Mouse (Mus musculus) spleen, adult 2 months (tissue): ENCODE data around the gene Hdhd5. TPM values are rescaled to one million over a fixed set of nuclear protein-coding genes. Genes with fewer than 3 reads are reported as not detected.
A peak's percentile ranks its signal among the peaks of the same experiment; 100 is the strongest.

Experiments
- DNase-seq, 2 experiments: peaks; one replicate each; pipeline versions ENCODE4 v3.0.0 to v3.0.0-alpha.2; 2012 to 2021; ENCODE audit warnings: low spot score in 2 of 2, low read depth in 1 of 2
- H3K27ac ChIP-seq: fragments of 200-500 bp; 2 replicates; pipeline ENCODE4 v1.5.1; 2012; ENCODE audit warnings: low read length, inconsistent platforms; ENCODE audit not compliant: insufficient read depth
- H3K27me3 ChIP-seq: fragments of 200-500 bp; 2 replicates; pipeline ENCODE4 v1.6.1; 2012; ENCODE audit warnings: mild to moderate bottlenecking, moderate library complexity, low read length, inconsistent platforms; ENCODE audit not compliant: control insufficient read depth, insufficient read depth
- H3K36me3 ChIP-seq: fragments of 200-500 bp; 2 replicates; pipeline ENCODE4 v1.6.1; 2012; ENCODE audit warnings: mild to moderate bottlenecking, low read length, inconsistent platforms; ENCODE audit not compliant: control insufficient read depth, insufficient read depth
- H3K4me1 ChIP-seq: fragments of 200-500 bp; 2 replicates; pipeline ENCODE4 v1.6.1; 2011; ENCODE audit warnings: inconsistent platforms; ENCODE audit not compliant: control insufficient read depth, insufficient read depth, insufficient read length
- H3K4me3 ChIP-seq: fragments of 200-500 bp; 2 replicates; pipeline ENCODE4 v1.5.1; 2011; ENCODE audit warnings: mild to moderate bottlenecking, inconsistent platforms; ENCODE audit not compliant: insufficient read depth, insufficient read length; ENCODE audit errors: extremely low read depth
- CTCF ChIP-seq: fragments of 200-500 bp; IDR thresholded peaks from 2 replicates; pipeline ENCODE4 v1.5.1; 2011; ENCODE audit warnings: mild to moderate bottlenecking, inconsistent platforms; ENCODE audit not compliant: insufficient read depth, insufficient read length, insufficient replicate concordance; ENCODE audit errors: extremely low read depth
- POLR2A ChIP-seq: fragments of 200-500 bp; IDR thresholded peaks from 2 replicates; pipeline ENCODE4 v1.6.1; 2011; ENCODE audit warnings: low read depth, low read length, inconsistent platforms
- WGBS: fragments of 180-500 bp; shearing (Covaris S2); methylation state at CpG from one replicate; pipeline ENCODE4 v1.1.7; 2018; 5-methylcytosine and 5-hydroxymethylcytosine counted together
- polyA plus RNA-seq: library from polyadenylated mRNA; depleted of rRNA; stranded (reverse); fragments of >200 nt; gene quantifications from 2 replicates; pipeline ENCODE4 v1.2.3, GENCODE M21; 2012

Gene Hdhd5
- polyA plus RNA-seq, 1 experiment: 25.2 TPM

DNA sequence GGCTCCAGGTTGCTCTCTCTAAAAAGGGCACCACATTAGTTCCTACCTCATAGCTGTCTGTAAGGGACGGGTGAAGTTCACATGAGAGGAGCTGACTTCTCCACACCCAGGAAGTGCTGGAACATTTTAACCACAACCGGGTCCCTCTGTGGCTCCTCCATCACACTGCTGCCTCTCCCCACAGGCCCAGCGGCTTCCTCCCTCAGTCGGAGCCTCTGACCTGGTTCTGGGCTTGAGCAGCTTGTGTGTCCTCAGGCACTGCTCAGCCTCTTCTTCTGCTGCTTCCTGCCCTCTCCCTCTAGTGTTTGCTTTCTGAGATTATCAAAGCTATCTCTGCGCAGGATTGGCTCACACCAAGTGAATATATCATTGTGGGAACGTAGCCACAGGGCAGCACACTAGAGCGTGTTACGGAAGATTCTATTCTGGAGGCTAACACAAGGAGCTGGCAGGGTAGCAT lies 45.0 kb downstream of the Hdhd5 start:
- no peak overlapping the region for H3K4me3 ChIP-seq
- 13% methylated on average over 8 of the region's 8 CpGs for WGBS
- H3K36me3 ChIP-seq: peaks cover 20% of the 10 kb centered on the region
- TF ChIP-seq CTCF (no peak), POLR2A (no peak)
- H3K27ac ChIP-seq: 0 out of 2 replicates have a peak overlapping the region, but pooled peaks have one; percentile 38
- DNase-seq: peak in 1 of 2 experiments; percentile 45
- H3K4me1 ChIP-seq: peaks cover 22% of the 10 kb centered on the region; the same call in 1 of the 2 replicates
- H3K27me3 ChIP-seq: no peaks in the 10 kb centered on the region

DNA sequence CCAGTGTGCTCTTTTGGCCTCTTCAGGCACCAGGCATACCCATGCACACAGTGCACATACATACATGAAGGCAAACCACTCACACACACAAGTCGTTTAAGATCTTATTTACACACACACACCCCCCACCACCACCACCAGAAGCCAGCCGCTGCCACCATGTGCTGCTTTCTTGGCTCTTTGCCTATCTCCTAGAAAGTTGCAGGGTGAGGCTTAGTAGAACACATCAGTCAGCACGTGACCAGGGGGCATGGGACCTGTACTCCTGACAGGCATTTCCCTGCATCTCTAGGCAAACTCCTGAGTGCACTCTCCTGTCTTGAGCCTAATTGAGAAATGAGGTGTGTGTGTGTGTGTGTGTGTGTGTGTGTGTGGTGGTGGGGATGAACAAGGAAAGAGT lies 46.1 kb downstream of the Hdhd5 start:
- no peak for DNase-seq
- Histone ChIP-seq H3K36me3 (peaks cover 26% of the 10 kb centered on the region), H3K27me3 (no peaks in the 10 kb centered on the region), H3K27ac (no peak overlapping the region), H3K4me3 (no peak overlapping the region), H3K4me1 (peaks cover 22% of the 10 kb centered on the region; the same call in 1 of the 2 replicates)
- 39% methylated on average over 3 of the region's 3 CpGs for WGBS
- no peak for TF ChIP-seq CTCF
- no peak for TF ChIP-seq POLR2A

DNA sequence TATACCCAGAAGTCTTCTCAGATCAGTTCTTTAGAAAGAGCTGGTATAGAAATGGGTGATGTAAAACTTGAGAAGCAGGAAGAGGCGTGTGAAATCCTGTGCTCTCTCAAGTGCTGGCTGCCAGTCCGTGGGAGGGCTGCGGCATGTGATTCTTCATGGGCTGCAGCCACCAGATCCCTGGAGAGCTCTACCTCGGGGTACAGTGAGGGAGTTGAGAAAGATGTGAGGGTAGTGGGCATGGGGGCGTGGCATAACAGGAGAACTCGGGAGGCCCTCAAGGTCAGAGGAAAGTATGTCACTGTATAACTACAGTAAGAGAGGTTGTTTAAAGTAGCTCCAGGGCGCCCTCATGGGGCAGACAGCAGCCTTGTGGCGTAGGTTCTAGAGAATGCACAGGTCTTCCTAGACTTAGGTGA lies 47.9 kb downstream of the Hdhd5 start:
- Histone ChIP-seq H3K4me3 (no peak overlapping the region), H3K36me3 (peaks cover 42% of the 10 kb centered on the region), H3K27me3 (no peaks in the 10 kb centered on the region), H3K27ac (peak overlapping the region; percentile 49; the same call in 1 of the 2 replicates), H3K4me1 (peaks cover 7% of the 10 kb centered on the region; the same call in 1 of the 2 replicates)
- 32% methylated on average over 8 of the region's 8 CpGs for WGBS
- peak in 1 of 2 experiments; percentile 71 for DNase-seq
- no peak for TF ChIP-seq POLR2A
- peak; percentile 63; the same call in 1 of the 2 replicates for TF ChIP-seq CTCF

- 55% methylated on average over 6 of the region's 6 CpGs for WGBS
- no peak for DNase-seq
- Histone ChIP-seq H3K27me3 (no peaks in the 10 kb centered on the region), H3K4me3 (no peak overlapping the region), H3K36me3 (peaks cover 45% of the 10 kb centered on the region), H3K4me1 (peaks cover 5% of the 10 kb centered on the region; the same call in 1 of the 2 replicates), H3K27ac (peak overlapping the region; percentile 49)
- TF ChIP-seq CTCF: no peak
- TF ChIP-seq POLR2A: no peak
These were observed 48.4 kb downstream of the Hdhd5 start for GRCm38 (mm10) chr6:120482756-120483155.

DNA sequence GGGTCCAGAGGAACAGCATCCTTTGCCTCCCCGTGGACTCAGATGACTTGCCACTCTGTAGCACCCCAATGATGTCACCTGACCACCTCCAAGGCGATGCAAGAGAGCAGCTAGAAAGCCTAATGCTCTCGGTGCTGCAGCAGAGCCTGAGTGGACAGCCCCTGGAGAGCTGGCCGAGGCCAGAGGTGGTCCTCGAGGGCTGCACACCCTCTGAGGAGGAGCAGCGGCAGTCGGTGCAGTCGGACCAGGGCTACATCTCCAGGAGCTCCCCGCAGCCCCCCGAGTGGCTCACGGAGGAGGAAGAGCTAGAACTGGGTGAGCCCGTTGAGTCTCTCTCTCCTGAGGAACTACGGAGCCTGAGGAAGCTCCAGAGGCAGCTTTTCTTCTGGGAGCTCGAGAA lies 49.1 kb downstream of the Hdhd5 start:
- peaks cover 5% of the 10 kb centered on the region; the same call in 1 of the 2 replicates for H3K4me1 ChIP-seq
- whole genome bisulfite sequencing: 91% methylated on average over 14 of the region's 14 CpGs
- H3K27me3 ChIP-seq: no peaks in the 10 kb centered on the region
- H3K27ac ChIP-seq: no peak overlapping the region
- H3K36me3 ChIP-seq: peaks cover 47% of the 10 kb centered on the region
- DNase-seq: no peak
- TF ChIP-seq POLR2A (no peak), CTCF (no peak)
- H3K4me3 ChIP-seq: no peak overlapping the region

DNA sequence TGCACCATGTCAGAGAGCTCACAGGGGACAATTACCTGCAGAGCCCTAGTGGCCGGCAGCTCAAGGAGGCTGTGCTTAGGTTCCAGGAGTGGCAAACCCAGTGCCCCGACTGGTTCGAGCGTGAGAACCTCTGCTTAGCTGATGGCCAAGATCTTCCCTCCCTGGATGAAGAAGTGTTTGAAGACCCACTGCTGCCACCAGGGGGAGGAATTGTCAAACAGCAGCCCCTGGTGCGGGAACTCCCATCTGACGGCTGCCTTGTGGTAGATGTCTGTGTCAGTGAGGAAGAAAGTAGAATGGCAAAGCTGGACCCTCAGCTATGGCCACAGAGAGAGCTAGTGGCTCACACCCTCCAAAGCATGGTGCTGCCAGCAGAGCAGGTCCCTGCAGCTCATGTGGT lies 49.6 kb downstream of the Hdhd5 start:
- TF ChIP-seq CTCF (peak; percentile 59; the same call in 1 of the 2 replicates), POLR2A (no peak)
- peaks cover 49% of the 10 kb centered on the region for H3K36me3 ChIP-seq
- peak in 1 of 2 experiments; percentile 52 for DNase-seq
- peaks cover 5% of the 10 kb centered on the region; the same call in 1 of the 2 replicates for H3K4me1 ChIP-seq
- H3K27ac ChIP-seq: no peak overlapping the region
- 81% methylated on average over 6 of the region's 6 CpGs for WGBS
- no peak overlapping the region for H3K4me3 ChIP-seq
- H3K27me3 ChIP-seq: no peaks in the 10 kb centered on the region

GRCm38 (mm10) chr6:120480361-120480760 lies 50.8 kb downstream of the Hdhd5 start:
- Histone ChIP-seq H3K4me3 (no peak overlapping the region), H3K36me3 (peaks cover 57% of the 10 kb centered on the region), H3K27me3 (no peaks in the 10 kb centered on the region), H3K4me1 (peaks cover 5% of the 10 kb centered on the region; the same call in 1 of the 2 replicates), H3K27ac (no peak overlapping the region)
- TF ChIP-seq CTCF: no peak
- TF ChIP-seq POLR2A: no peak
- DNase-seq: no peak
- 85% methylated on average over 5 of the region's 5 CpGs for WGBS
